Mouse (Mus musculus) midbrain, postnatal 0 days (tissue): ENCODE data around the gene Ogfrl1. TPM values are rescaled to one million over a fixed set of nuclear protein-coding genes. Genes with fewer than 3 reads are reported as not detected.
A peak's percentile ranks its signal among the peaks of the same experiment; 100 is the strongest.

Experiments
- ATAC-seq: fragments of 200-750 bp; cut with Nextera tagmentation; 2 replicates; pipeline ENCODE4 v1.8.0; 2017; ENCODE audit warnings: moderate number of reproducible peaks, mild to moderate bottlenecking, moderate TSS enrichment, moderate library complexity; ENCODE audit not compliant: low FRiP score
- DNase-seq: peaks from one replicate; pipeline ENCODE4 v3.0.0-alpha.2; 2015; ENCODE audit warnings: low spot score
- H3K27ac ChIP-seq: fragments of 300-500 bp; sonication (generic); 2 replicates; pipeline ENCODE4 v1.5.1; 2014; ENCODE audit warnings: low read depth, mild to moderate bottlenecking, low read length, mixed read lengths
- H3K27me3 ChIP-seq: fragments of 300-500 bp; sonication (generic); 2 replicates; pipeline ENCODE4 v1.6.1; 2014; ENCODE audit warnings: low read length, control low read depth, mixed read lengths; ENCODE audit not compliant: insufficient read depth
- H3K36me3 ChIP-seq: fragments of 300-500 bp; sonication (generic); 2 replicates; pipeline ENCODE4 v1.6.1; 2014; ENCODE audit warnings: low read length, control low read depth, mixed read lengths; ENCODE audit not compliant: insufficient read depth
- H3K4me1 ChIP-seq: fragments of 300-500 bp; sonication (generic); 2 replicates; pipeline ENCODE4 v1.6.1; 2014; ENCODE audit warnings: mild to moderate bottlenecking, control low read depth, antibody characterized with exemption, low read length, mixed read lengths; ENCODE audit not compliant: insufficient read depth
- H3K4me2 ChIP-seq: fragments of 300-500 bp; sonication (generic); 2 replicates; pipeline ENCODE4 v1.6.1; 2014; ENCODE audit warnings: low read depth, mild to moderate bottlenecking, low read length, mixed read lengths; ENCODE audit not compliant: poor library complexity, severe bottlenecking
- H3K4me3 ChIP-seq: fragments of 300-500 bp; sonication (generic); 2 replicates; pipeline ENCODE4 v1.5.1; 2014; ENCODE audit warnings: low read depth, mild to moderate bottlenecking, low read length, moderate library complexity
- H3K9ac ChIP-seq: fragments of 300-500 bp; sonication (generic); replicated peaks from 2 replicates; pipeline ENCODE4 v1.6.1; 2014; ENCODE audit warnings: mild to moderate bottlenecking, low read length, moderate library complexity, mixed read lengths; ENCODE audit not compliant: poor library complexity, severe bottlenecking
- H3K9me3 ChIP-seq: fragments of 300-500 bp; sonication (generic); 2 replicates; pipeline ENCODE4 v1.6.1; 2016; ENCODE audit warnings: low read length, control low read depth
- CTCF ChIP-seq: IDR thresholded peaks from 2 replicates; pipeline ENCODE4 v1.5.1; 2016; ENCODE audit warnings: antibody characterized with exemption, mild to moderate bottlenecking
- WGBS: fragments of 180-500 bp; shearing (Covaris S2); extraction: QIAGEN DNeasy Blood & Tissue Kit; methylation state at CpG from one replicate; pipeline ENCODE4 v1.1.7; 2014; 5-methylcytosine and 5-hydroxymethylcytosine counted together
- polyA plus RNA-seq: library from polyadenylated mRNA; unstranded; fragments of >200 nt; fragmentation: Nextera tagmentation; extraction: Ambion mirVana; gene quantifications from 2 replicates; pipeline ENCODE4 v1.2.1, GENCODE M21; 2015
- total RNA-seq: library from RNA; depleted of rRNA; stranded (reverse); fragments of >200 nt; gene quantifications from 2 replicates; pipeline ENCODE4 v1.2.3, GENCODE M21; 2014

Gene Ogfrl1
- total and polyA plus RNA-seq, 2 experiments from 2014 or later = 17.8 to 20.0 TPM

GRCm38 (mm10) chr1:23342864-23343263, 54.7 kb downstream of the Ogfrl1 start:
- no peak overlapping the region for H3K4me3 ChIP-seq
- H3K27ac ChIP-seq = no peak overlapping the region
- no peak overlapping the region for H3K4me2 ChIP-seq
- H3K27me3 ChIP-seq = no peaks in the 10 kb centered on the region
- no peak for DNase-seq
- WGBS = 65% methylated on average over 4 of the region's 4 CpGs
- no peaks in the 10 kb centered on the region for H3K4me1 ChIP-seq
- no peak for TF ChIP-seq CTCF
- no peak overlapping the region for H3K9ac ChIP-seq
- ATAC-seq = no peak
- no peaks in the 10 kb centered on the region for H3K9me3 ChIP-seq
- no peaks in the 10 kb centered on the region for H3K36me3 ChIP-seq

GRCm38 (mm10) chr1:23342224-23342623, 55.3 kb downstream of the Ogfrl1 start:
- no peak for TF ChIP-seq CTCF
- no peak overlapping the region for H3K27ac ChIP-seq
- 69% methylated on average over 3 of the region's 3 CpGs for WGBS
- no peak overlapping the region for H3K4me3 ChIP-seq
- DNase-seq (no peak), ATAC-seq (peak; percentile 38; the same call in 1 of the 2 replicates)
- no peak overlapping the region for H3K4me2 ChIP-seq
- H3K36me3 ChIP-seq = no peaks in the 10 kb centered on the region
- H3K9me3 ChIP-seq = no peaks in the 10 kb centered on the region
- H3K27me3 ChIP-seq = no peaks in the 10 kb centered on the region
- no peak overlapping the region for H3K9ac ChIP-seq
- H3K4me1 ChIP-seq = no peaks in the 10 kb centered on the region

GRCm38 (mm10) chr1:23335726-23336363, 61.7 kb downstream of the Ogfrl1 start:
- H3K36me3 ChIP-seq = no peaks in the 10 kb centered on the region
- H3K9ac ChIP-seq = no peak overlapping the region
- no peaks in the 10 kb centered on the region for H3K27me3 ChIP-seq
- H3K4me1 ChIP-seq = no peaks in the 10 kb centered on the region
- no peak overlapping the region for H3K4me2 ChIP-seq
- no peak for DNase-seq
- no peak overlapping the region for H3K27ac ChIP-seq
- WGBS = 90% methylated on average over 13 of the region's 13 CpGs
- no peaks in the 10 kb centered on the region for H3K9me3 ChIP-seq
- H3K4me3 ChIP-seq = no peak overlapping the region
- no peak for TF ChIP-seq CTCF
- ATAC-seq = no peak

GRCm38 (mm10) chr1:23335050-23335449, 62.5 kb downstream of the Ogfrl1 start:
- no peak overlapping the region for H3K4me3 ChIP-seq
- WGBS = 94% methylated on average over 4 of the region's 4 CpGs
- no peak for TF ChIP-seq CTCF
- DNase-seq = no peak
- ATAC-seq = no peak
- H3K9ac ChIP-seq = no peak overlapping the region
- H3K27me3 ChIP-seq = no peaks in the 10 kb centered on the region
- no peaks in the 10 kb centered on the region for H3K4me1 ChIP-seq
- no peaks in the 10 kb centered on the region for H3K9me3 ChIP-seq
- H3K36me3 ChIP-seq = no peaks in the 10 kb centered on the region
- H3K4me2 ChIP-seq = no peak overlapping the region
- no peak overlapping the region for H3K27ac ChIP-seq

GRCm38 (mm10) chr1:23332192-23332591, 65.4 kb downstream of the Ogfrl1 start:
- WGBS = 86% methylated on average over 4 of the region's 4 CpGs
- no peak for TF ChIP-seq CTCF
- no peaks in the 10 kb centered on the region for H3K36me3 ChIP-seq
- H3K9ac ChIP-seq = no peak overlapping the region
- no peak overlapping the region for H3K27ac ChIP-seq
- no peaks in the 10 kb centered on the region for H3K9me3 ChIP-seq
- ATAC-seq (no peak), DNase-seq (no peak)
- H3K4me3 ChIP-seq = no peak overlapping the region
- H3K27me3 ChIP-seq = no peaks in the 10 kb centered on the region
- H3K4me2 ChIP-seq = no peak overlapping the region
- no peaks in the 10 kb centered on the region for H3K4me1 ChIP-seq

- no peak for DNase-seq
- Histone ChIP-seq H3K4me2 (no peak overlapping the region), H3K27ac (no peak overlapping the region), H3K9me3 (no peaks in the 10 kb centered on the region), H3K4me3 (no peak overlapping the region), H3K36me3 (no peaks in the 10 kb centered on the region), H3K4me1 (peaks cover 5% of the 10 kb centered on the region; the same call in 1 of the 2 replicates), H3K9ac (no peak overlapping the region), H3K27me3 (no peaks in the 10 kb centered on the region)
- ATAC-seq = no peak
- TF ChIP-seq CTCF = no peak
- 90% methylated on average over 7 of the region's 7 CpGs for WGBS
These were observed 72.4 kb downstream of the Ogfrl1 start for GRCm38 (mm10) chr1:23325160-23325559.
